Mouse (Mus musculus) hindbrain, embryonic 11.5 days (tissue): ENCODE results near the gene Vwa3a. TPM values are rescaled to one million over a fixed set of nuclear protein-coding genes. Genes with fewer than 3 reads are reported as not detected.
"Not testable (repeated sequence)": the region's sequence is repeated elsewhere in the genome, so short reads cannot be mapped to it uniquely, and the experiment has no call there.

Experiments used
- ATAC-seq: fragments of 200-750 bp; cut with Nextera tagmentation; 2 replicates; pipeline ENCODE4 v1.8.0; 2017; ENCODE audit warnings: mild to moderate bottlenecking, moderate TSS enrichment, moderate library complexity; ENCODE audit not compliant: low FRiP score
- DNase-seq: peaks from one replicate; pipeline ENCODE4 v3.0.0-alpha.2; 2015; ENCODE audit warnings: low spot score
- H3K27ac ChIP-seq: fragments of 300-500 bp; sonication (generic); 2 replicates; pipeline ENCODE4 v1.5.1; 2014; ENCODE audit warnings: mild to moderate bottlenecking, low read depth, low read length
- H3K27me3 ChIP-seq: fragments of 300-500 bp; sonication (generic); 2 replicates; pipeline ENCODE4 v1.6.1; 2014; ENCODE audit warnings: mild to moderate bottlenecking, low read length, moderate library complexity, mixed read lengths; ENCODE audit not compliant: control insufficient read depth, insufficient read depth
- H3K36me3 ChIP-seq: fragments of 300-500 bp; sonication (generic); 2 replicates; pipeline ENCODE4 v1.6.1; 2014; ENCODE audit warnings: mild to moderate bottlenecking, low read length, moderate library complexity, mixed read lengths; ENCODE audit not compliant: control insufficient read depth, insufficient read depth
- H3K4me1 ChIP-seq: fragments of 300-500 bp; sonication (generic); replicated peaks from 2 replicates; pipeline ENCODE4 v1.6.1; 2014; ENCODE audit warnings: low read length, mixed read lengths; ENCODE audit not compliant: control insufficient read depth, insufficient read depth
- H3K4me2 ChIP-seq: fragments of 300-500 bp; sonication (generic); replicated peaks from 2 replicates; pipeline ENCODE4 v1.6.1; 2014; ENCODE audit warnings: mild to moderate bottlenecking, low read depth, low read length
- H3K4me3 ChIP-seq: fragments of 300-500 bp; sonication (generic); 2 replicates; pipeline ENCODE4 v1.5.1; 2014; ENCODE audit warnings: low read depth, low read length
- H3K9ac ChIP-seq: fragments of 300-500 bp; sonication (generic); 2 replicates; pipeline ENCODE4 v1.6.1; 2014; ENCODE audit warnings: low read depth, low read length
- H3K9me3 ChIP-seq: fragments of 300-500 bp; sonication (generic); 2 replicates; pipeline ENCODE4 v1.6.1; 2016; ENCODE audit warnings: low read length; ENCODE audit not compliant: control insufficient read depth
- WGBS: fragments of 180-500 bp; shearing (Covaris S2); extraction: QIAGEN DNeasy Blood & Tissue Kit; methylation state at CpG from one replicate; pipeline ENCODE4 v1.1.7; 2014; 5-methylcytosine and 5-hydroxymethylcytosine counted together
- polyA plus RNA-seq: library from polyadenylated mRNA; unstranded; fragments of >200 nt; fragmentation: Nextera tagmentation; extraction: Ambion mirVana; gene quantifications from 2 replicates; pipeline ENCODE4 v1.2.1, GENCODE M21; 2014

The Vwa3a gene
- polyA plus RNA-seq, 1 experiment from 2014 or later = 0.96 TPM

- no peaks in the 10 kb centered on the region for H3K27me3 ChIP-seq
- WGBS = 96% methylated on average over 2 of the region's 2 CpGs
- no peaks in the 10 kb centered on the region for H3K4me1 ChIP-seq
Observed at GRCm38 (mm10) chr7:120713225-120713624, 25.9 kb upstream of the Vwa3a start.

GRCm38 (mm10) chr7:120713951-120714350 is 25.2 kb upstream of the Vwa3a start:
- ATAC-seq, H3K4me2 ChIP-seq, H3K4me3 ChIP-seq, DNase-seq, H3K27me3 ChIP-seq, H3K9ac ChIP-seq, H3K4me1 ChIP-seq, H3K9me3 ChIP-seq, H3K27ac ChIP-seq, H3K36me3 ChIP-seq: not testable (repeated sequence)
- WGBS = 94% methylated on average over 11 of the region's 11 CpGs

More at GRCm38 (mm10) chr7:120713225-120713624, 25.9 kb upstream of the Vwa3a start:
- H3K4me2 ChIP-seq = no peak overlapping the region
- H3K27ac ChIP-seq = no peak overlapping the region
- no peaks in the 10 kb centered on the region for H3K36me3 ChIP-seq
- H3K9ac ChIP-seq = no peak overlapping the region
- no peak for ATAC-seq
- no peak overlapping the region for H3K4me3 ChIP-seq
- H3K9me3 ChIP-seq = no peaks in the 10 kb centered on the region
- DNase-seq = no peak

GRCm38 (mm10) chr7:120717261-120717660 is 21.9 kb upstream of the Vwa3a start:
- no peak overlapping the region for H3K9ac ChIP-seq
- H3K27me3 ChIP-seq = no peaks in the 10 kb centered on the region
- H3K27ac ChIP-seq = no peak overlapping the region
- no peak overlapping the region for H3K4me2 ChIP-seq
- WGBS = 85% methylated on average over 2 of the region's 2 CpGs
- DNase-seq (no peak), ATAC-seq (no peak)
- H3K9me3 ChIP-seq = no peaks in the 10 kb centered on the region
- H3K4me3 ChIP-seq = no peak overlapping the region
- H3K36me3 ChIP-seq = no peaks in the 10 kb centered on the region
- H3K4me1 ChIP-seq = no peaks in the 10 kb centered on the region

- DNase-seq = no peak
- H3K9ac ChIP-seq = no peak overlapping the region
- no peak overlapping the region for H3K4me3 ChIP-seq
- H3K27ac ChIP-seq = no peak overlapping the region
- no peaks in the 10 kb centered on the region for H3K4me1 ChIP-seq
- H3K27me3 ChIP-seq = no peaks in the 10 kb centered on the region
- no peaks in the 10 kb centered on the region for H3K9me3 ChIP-seq
- WGBS = 92% methylated on average over 5 of the region's 5 CpGs
- no peak for ATAC-seq
- no peak overlapping the region for H3K4me2 ChIP-seq
- H3K36me3 ChIP-seq = no peaks in the 10 kb centered on the region
Observed at GRCm38 (mm10) chr7:120721051-120721450, 18.1 kb upstream of the Vwa3a start.

- WGBS = 88% methylated on average over 8 of the region's 8 CpGs
- Histone ChIP-seq H3K27me3 (no peaks in the 10 kb centered on the region), H3K4me1 (no peaks in the 10 kb centered on the region), H3K4me2 (no peak overlapping the region), H3K36me3 (no peaks in the 10 kb centered on the region), H3K4me3 (no peak overlapping the region), H3K9ac (no peak overlapping the region), H3K9me3 (no peaks in the 10 kb centered on the region), H3K27ac (no peak overlapping the region)
- DNase-seq (no peak), ATAC-seq (no peak)
Observed at GRCm38 (mm10) chr7:120721456-120721855, 17.7 kb upstream of the Vwa3a start.

- Histone ChIP-seq H3K36me3 (no peaks in the 10 kb centered on the region), H3K27ac (no peak overlapping the region), H3K4me1 (no peaks in the 10 kb centered on the region), H3K4me2 (no peak overlapping the region), H3K4me3 (no peak overlapping the region), H3K9me3 (no peaks in the 10 kb centered on the region), H3K27me3 (no peaks in the 10 kb centered on the region), H3K9ac (no peak overlapping the region)
- no peak for DNase-seq
- 92% methylated on average over 4 of the region's 4 CpGs for WGBS
- no peak for ATAC-seq
Observed at GRCm38 (mm10) chr7:120722063-120722462, 17.1 kb upstream of the Vwa3a start.

- Histone ChIP-seq H3K4me1 (no peaks in the 10 kb centered on the region), H3K27ac (no peak overlapping the region), H3K27me3 (no peaks in the 10 kb centered on the region), H3K4me3 (no peak overlapping the region), H3K36me3 (no peaks in the 10 kb centered on the region), H3K9ac (no peak overlapping the region), H3K9me3 (no peaks in the 10 kb centered on the region), H3K4me2 (no peak overlapping the region)
- peak; percentile 6 for DNase-seq
- 60% methylated on average over 8 of the region's 8 CpGs for WGBS
- no peak for ATAC-seq
Observed at GRCm38 (mm10) chr7:120722839-120723278, 16.3 kb upstream of the Vwa3a start.

GRCm38 (mm10) chr7:120727581-120727980 is 11.5 kb upstream of the Vwa3a start:
- peak; percentile 35 for DNase-seq
- Histone ChIP-seq H3K27ac (no peak overlapping the region), H3K4me3 (no peak overlapping the region), H3K4me1 (no peaks in the 10 kb centered on the region), H3K4me2 (no peak overlapping the region), H3K9ac (no peak overlapping the region), H3K9me3 (no peaks in the 10 kb centered on the region), H3K36me3 (no peaks in the 10 kb centered on the region), H3K27me3 (no peaks in the 10 kb centered on the region)
- no peak for ATAC-seq
- 86% methylated on average over 3 of the region's 3 CpGs for WGBS

- H3K9ac ChIP-seq = no peak overlapping the region
- no peaks in the 10 kb centered on the region for H3K9me3 ChIP-seq
- 93% methylated on average over 5 of the region's 5 CpGs for WGBS
- ATAC-seq = no peak
- H3K27me3 ChIP-seq = no peaks in the 10 kb centered on the region
- H3K36me3 ChIP-seq = no peaks in the 10 kb centered on the region
- H3K4me3 ChIP-seq = no peak overlapping the region
- H3K4me1 ChIP-seq = no peaks in the 10 kb centered on the region
- H3K4me2 ChIP-seq = no peak overlapping the region
- H3K27ac ChIP-seq = no peak overlapping the region
- no peak for DNase-seq
Observed at GRCm38 (mm10) chr7:120729635-120730034, 9.5 kb upstream of the Vwa3a start.
